Mouse (Mus musculus) heart, postnatal 4 days (tissue): ENCODE results near the gene Col24a1. TPM values are rescaled to one million over a fixed set of nuclear protein-coding genes. Genes with fewer than 3 reads are reported as not detected.

Experiments used
- DNase-seq: peaks from one replicate; pipeline ENCODE4 v3.0.0; 2021
- total RNA-seq, 2 experiments: library from RNA; stranded (reverse); gene quantifications; 2 replicates each; pipeline ENCODE4 v1.2.3; 2021

Col24a1 gene
- total RNA-seq, 2 experiments from 2014 or later = 3.1 to 4.6 TPM

DNA sequence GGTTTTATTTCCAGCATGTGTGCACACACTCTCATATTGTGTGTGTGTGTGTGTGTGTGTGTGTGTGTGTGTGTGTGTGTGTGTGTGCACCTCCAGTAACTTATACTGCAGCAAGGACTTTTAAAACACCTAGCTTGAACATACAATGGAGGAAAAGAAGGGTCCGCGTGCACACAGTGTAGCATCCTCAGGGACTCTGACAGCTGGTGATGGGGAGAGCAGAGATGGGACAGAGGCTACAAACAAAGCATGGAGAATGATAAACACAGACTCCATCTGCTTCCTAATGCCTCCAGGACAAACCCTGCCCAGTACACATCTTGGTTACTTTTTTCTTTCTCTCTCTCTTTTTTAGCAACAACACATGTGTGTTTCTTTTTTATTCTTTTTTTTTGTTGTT lies 171.5 kb downstream of the Col24a1 start:
- no peak for DNase-seq

DNA sequence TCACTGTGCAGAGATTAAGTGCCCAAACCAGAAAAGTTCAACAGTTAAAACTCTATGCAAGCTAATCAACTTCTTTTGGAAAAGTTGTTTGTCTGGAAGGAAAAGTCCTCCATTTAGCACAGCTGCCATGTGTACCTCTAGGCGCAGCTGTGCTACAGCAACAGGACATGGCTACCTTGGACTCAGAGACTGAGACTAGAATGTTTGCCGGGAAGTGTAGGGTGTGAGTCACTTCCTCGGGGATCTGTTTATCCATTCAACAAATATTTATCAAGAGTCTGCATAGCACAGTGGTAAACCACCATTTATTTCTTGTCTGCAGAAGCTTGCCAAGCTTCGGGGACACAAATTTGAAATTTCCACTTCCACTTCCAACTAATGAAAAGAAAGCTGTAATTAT lies 178.8 kb downstream of the Col24a1 start:
- DNase-seq = no peak

DNA sequence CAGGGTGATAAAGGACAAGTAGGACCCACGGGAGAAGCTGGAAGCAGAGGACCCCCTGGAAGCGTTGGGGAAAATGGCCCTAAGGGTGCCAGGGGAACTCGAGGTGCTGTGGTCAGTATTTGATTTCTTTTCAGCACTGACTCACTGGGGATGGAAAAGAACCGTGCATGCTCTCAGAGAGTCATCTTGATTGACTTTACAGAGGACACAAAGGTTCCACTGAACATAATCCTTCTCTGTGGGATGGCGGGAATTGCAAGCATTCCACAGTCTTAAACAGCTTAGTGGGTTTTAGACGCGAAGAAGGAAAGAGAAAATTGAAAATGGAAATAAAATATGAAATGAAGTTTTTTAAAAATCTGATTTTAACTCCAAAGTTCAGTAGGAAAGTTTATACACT lies 181.9 kb downstream of the Col24a1 start:
- no peak for DNase-seq

DNA sequence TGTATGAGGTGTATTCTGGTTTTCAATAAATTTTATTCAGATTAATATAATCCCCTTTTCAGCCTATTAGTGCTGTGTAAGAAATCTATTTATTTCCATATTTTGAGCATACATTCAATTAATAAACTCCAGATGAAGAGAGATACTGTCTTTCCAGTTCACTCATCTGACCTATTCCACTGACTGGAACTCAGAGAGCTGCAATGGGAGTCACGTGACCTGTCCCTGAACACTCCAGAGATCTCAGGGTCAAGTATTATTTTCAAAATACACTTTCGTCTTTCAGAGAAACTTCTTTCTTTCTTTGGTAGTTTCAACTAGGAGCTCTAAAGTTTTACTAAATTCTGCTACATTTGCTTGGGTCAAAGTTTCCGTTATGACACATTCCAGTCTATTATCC lies 184.4 kb downstream of the Col24a1 start:
- DNase-seq = no peak

DNA sequence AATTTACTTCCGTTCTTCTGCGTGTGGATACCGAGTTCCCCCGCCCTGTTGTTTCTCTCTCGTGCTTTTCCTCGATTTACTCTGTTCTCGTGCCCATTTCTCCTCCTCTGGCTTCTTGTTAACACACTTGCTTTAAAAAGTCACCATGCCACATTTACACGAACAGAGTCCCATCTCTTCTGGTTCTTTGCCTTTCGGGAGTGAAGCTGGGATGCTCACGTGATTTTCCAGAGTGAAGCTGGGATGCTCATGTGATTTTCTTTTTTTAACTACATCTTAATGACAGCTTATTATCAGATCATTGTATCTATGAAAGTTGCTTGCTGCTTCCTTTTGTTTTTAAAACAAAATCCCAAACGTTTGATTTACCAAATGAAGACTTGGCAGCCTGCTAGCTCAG lies 184.8 kb downstream of the Col24a1 start:
- no peak for DNase-seq

DNA sequence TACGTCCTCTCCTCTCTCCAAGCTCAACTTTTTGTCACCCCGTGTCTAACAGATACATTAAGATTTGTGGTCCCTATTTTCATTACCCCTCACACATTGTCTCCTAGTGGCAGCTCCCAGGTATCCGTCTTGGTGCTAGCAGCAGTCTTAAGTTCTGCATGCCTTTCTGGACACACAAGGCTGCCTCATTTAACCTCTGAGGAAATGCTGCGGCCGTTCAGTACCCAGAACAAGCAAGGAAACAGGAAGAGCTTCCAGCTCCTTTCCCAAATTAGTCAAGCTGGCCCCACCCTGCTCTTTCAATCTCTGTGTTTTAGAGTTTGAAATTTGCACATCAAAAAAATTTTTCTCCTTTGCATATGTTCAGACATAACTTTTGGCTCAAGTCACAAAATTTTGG lies 186.2 kb downstream of the Col24a1 start:
- DNase-seq = no peak

DNA sequence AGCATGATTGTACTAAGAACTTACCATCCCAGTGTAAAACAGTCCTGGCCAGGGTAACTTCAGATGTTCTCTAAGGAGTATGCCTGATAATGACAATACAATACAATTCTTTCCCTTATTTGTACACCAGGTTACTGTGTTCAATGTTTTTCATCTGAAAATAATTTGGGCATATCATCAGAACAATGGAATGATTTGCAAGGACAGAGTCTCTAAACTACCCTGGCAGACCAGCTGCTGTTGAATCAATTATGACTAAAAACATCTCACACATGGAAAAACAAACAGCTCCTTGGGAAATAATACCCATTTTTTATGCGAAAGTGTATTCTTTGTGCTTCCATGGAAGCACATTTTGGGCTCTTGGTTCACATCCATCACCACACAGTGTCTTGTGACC lies 198.0 kb downstream of the Col24a1 start:
- no peak for DNase-seq

DNA sequence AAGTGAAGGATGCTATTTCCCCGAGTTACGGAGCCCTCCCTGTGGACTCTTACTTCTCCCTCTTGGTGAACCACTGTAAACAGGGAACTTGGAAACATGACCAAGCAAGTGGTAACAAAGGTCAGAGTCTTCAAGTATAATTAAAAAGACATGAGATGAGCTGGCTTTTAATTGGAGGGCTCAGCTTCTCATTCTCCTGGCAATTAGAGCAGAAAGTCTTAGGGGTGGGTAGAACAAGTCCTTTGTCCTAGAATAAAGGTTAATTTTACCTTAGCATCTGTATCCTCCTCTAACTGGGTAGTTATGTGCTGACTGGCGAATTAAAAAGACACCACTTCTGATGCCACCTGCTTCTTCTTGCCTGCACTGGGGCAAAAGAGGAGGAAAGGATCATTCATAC lies 199.1 kb downstream of the Col24a1 start:
- no peak for DNase-seq

DNA sequence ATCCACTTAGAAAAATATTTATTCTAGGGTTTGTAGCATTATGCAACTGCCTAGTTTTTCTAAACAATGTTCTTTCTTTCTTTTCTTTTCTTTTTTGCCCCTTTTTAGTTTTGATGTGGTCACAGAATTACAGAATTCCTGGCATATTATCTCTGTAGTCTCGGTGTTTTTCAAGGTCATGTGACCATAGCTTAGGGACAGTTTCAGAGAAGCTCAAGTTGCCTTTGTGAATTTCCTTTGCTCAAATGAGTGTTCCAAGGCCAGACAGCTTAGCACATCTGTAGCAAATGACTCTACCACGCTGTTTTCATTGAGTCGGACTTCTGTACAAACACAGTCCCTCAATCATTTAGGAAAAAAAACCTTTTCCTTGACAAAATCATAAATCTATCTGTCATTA lies 205.9 kb downstream of the Col24a1 start:
- DNase-seq = no peak

DNA sequence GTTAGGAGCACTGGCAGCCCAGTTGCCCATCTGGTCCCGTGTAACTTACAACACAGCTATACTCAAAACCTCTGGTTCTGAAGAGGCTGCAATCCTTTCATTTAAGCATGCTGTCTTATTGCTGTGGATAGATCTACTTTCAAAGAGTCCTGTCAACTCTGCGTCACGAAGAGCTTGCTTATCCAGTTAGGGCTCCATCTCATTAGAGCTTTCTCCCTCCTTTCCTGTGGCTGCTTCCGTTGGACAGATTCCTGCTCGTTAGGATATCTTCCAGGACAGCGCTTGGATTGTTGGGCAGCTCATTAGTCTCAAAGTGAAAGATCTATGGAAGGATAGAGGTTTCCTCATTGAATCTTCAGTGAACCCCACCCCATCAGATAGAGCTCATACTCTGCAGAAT lies 206.6 kb downstream of the Col24a1 start:
- DNase-seq = no peak

DNA sequence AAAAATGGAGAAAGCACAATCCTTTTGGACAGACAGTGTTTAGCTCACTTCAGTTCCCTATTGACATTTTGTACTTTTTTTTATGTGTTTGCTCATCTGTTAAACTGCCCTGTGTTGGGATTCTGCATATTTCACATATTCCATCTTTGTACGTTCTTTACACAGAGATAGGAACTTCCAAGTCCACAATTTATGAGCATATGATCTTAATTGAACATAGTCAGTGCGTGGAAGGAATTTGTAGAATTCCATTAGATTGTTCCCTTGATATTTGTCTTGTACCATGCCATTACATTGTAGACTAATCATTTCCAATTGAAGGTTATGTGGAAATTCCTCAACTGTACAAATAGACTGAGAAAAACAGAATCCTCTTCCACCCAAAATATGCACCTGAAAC lies 212.6 kb downstream of the Col24a1 start:
- DNase-seq = no peak

DNA sequence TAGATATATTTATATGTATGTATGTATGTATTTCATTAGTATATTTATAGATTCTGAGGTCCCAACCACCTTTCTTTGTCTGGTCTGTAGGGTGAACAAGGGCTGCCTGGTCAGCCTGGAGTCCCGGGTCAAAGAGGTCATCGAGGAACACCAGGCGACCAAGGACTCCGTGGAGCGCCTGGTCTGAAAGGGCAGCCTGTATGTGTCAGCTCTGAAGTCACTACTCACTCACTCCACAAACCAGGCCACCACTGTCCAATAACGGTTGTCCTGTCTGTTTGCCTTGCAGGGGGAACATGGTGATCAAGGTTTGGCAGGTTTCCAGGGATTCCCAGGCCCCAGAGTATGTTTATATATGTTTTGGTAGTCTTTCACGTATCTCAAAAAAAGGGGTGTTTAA lies 216.3 kb downstream of the Col24a1 start:
- no peak for DNase-seq

DNA sequence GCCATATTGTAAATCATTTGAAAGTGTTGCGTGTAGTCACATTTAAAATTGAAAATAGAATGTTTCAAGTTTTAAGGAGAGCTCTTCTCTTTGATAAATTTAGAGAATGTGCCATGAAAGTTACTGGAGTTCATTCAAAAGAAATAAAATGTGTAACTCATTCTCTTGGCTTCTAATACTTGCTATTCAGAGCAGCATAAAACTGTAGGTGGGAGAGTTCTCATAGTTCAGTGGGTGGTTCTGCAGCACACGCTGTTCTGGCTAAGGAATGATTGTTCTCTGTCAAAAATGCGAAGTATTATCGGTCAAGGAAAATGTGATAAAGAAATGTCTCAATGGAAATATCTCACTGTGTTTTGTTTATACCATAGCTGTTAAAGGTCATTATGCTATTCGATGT lies 221.9 kb downstream of the Col24a1 start:
- no peak for DNase-seq

DNA sequence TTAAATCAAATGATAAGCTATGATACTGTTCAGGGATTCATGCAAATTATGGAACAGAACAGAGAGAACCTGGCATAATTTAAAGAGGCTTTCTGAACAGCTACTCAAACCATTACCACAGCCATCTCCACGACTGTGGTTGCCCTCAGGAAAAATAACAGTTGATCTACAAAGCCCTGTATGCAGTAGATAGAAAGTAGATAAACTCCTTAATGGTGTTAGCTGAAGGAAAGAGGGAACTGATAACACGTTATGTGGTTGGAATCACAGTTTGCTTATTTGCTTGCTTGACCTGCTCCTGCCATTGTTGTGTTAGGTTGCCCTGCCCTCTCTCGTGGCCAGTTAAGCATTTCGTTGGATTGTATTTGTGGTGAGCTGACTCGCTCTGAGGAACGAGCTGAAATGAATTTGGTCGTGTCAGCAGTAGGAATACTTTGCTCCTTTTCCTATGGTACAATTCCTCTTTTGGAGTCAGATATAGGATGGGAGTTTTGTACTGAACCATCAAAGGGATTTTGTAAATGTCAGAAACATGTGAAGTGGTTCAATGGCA lies 229.3 kb downstream of the Col24a1 start:
- DNase-seq = no peak

DNA sequence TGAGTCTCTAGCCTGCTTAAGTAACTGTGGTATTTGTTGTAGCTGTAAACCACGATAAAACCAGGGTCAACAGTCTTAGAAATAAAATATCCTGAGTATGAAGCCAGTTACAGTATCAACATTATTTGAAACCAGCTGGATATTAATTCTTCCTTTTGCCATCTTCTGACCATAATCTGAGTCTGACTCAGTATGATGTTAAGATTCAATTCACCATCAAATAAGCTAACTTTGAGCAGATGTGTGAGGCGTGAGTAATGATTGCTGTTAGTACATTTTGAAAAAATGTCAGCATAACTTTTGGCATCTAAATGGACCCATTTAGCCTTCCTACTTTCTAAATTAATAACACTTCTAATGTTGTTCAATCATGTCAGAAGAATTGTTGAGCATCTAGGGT lies 230.0 kb downstream of the Col24a1 start:
- DNase-seq = no peak

DNA sequence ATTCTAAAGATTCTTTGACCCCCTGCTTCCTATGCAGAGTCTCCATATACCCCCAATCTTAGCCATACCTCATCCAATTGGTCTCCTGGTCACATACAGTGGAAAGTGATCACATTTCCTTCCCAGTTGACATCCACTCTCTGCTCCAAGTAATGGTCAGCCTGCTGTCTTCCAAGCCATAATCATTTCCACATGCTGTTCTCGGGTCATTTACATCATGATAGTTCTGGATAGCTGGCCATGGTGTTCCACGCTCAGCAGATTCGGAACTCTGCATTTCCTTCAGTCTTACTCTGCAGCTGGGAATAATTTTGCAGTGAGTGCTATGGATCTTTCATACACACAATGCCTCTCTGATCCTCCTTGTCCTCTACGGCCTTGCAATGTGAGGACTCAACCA lies 233.0 kb downstream of the Col24a1 start:
- DNase-seq = no peak

DNA sequence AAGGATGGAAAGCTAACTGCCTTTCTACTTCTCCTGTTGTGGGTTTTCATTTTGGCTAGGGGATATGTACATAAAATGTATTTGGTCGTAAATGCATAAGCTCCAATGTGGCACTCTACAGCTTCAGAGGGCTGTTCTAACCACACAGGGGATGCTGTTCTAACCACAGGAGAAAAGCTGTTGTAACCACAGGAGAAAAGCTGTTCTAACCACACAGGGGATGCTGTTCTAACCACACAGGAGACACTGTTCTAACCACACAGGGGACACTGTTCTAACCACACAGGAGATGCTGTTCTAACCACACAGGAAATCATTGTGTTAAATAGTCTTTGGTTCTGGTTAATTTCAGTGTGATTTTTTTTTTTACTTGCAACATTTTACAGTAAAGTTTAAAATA lies 245.6 kb downstream of the Col24a1 start:
- DNase-seq = no peak

DNA sequence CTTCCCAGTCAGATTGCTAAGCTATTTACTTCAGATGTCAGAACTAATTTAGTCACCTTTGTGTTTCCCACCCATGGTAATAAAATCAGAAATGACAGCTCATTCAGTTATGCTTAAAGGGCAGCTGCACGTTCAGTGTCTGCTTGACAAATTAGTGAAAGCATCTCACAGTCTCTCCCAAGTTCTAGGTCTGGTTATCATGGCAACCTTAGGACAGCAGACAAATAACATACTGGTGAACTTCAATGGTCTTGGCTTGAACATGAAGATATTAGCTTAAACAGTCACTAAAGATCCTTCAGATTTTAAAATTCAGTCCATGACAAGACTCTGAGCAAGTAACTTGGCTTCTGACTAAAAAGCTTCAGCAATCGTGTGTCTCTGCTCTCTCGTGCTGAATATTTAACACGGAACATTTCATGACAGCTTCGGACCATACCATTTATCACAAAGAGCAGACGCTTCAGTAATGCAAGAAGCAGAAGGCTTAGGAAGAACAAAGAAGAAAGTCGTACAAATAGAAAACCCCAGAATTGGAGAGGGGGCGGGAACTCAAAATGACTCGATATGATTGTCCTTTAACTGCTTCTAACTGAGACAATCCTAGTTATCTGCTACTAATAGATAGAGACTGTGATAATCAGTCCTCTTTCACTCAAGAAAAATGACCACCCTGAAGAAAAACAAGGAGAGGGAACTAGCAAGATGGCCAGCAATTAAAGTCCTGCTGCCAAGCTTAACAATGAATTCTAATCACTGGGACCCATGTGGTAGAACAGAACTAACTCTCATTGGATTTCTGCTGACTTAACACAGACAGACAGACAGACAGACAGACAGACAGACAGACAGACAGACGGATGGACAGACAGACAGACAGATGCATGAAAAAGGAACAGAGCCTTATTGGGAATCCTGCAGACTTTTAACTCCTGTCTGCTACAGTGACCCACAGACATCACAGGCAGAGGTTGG lies 256.5 kb downstream of the Col24a1 start:
- no peak for DNase-seq

DNA sequence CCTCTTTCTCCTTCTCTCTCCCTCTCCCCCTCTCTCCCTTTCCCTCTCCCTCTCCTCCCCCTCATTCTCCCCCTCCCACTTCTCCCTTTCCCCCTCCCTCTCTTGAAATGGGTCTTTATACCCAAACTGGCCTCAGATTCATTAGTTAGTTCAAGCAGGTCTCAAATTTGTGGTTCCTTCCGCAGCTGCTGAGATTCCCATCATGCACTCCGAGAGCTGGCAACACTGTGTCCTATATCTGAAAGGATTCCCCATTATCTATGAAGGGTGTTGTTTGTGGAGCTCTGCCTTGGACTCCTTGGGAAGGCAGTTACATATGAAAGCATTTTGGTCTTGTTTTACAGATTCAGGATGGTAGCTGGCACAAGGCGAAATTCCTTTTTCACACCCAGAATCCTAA lies 257.9 kb downstream of the Col24a1 start:
- no peak for DNase-seq

DNA sequence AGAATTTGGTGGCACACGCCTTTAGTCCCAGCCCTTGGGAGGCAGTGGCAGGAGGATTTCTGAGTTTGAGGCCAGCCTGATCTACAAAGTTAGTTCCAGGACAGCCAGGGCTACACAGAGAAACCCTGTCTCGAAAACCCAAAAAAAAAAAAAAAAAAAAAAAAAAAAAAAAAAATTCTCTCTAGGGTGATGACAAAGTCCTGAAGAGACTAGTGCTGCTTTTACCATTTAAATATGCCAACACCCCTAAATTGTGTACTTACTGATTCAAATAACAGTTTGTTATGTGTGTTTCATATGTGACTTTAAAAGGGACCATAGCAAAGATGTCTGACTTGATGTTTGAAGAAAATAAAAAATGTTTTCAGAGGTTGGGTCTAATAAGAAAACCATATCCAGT lies 262.1 kb downstream of the Col24a1 start:
- DNase-seq = no peak

DNA sequence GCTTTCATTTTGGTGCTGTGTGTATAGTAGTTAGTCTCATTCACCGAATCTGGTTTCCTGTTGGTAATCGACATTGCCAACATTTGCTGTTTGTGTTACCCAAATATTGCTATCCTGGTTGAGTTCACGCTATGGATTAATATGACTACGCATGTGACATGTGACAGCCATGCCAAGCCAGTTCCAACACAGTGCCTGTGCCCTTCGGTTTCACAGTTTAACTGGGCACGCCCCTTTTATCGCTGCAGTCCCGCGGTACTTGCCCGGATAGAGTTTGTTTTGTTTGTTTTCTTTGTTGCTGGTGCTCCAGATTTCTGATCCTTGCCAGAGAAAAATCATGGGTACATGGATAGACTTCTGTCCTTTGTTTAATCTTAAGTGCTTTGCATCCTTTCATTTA lies 263.9 kb downstream of the Col24a1 start:
- DNase-seq = no peak

DNA sequence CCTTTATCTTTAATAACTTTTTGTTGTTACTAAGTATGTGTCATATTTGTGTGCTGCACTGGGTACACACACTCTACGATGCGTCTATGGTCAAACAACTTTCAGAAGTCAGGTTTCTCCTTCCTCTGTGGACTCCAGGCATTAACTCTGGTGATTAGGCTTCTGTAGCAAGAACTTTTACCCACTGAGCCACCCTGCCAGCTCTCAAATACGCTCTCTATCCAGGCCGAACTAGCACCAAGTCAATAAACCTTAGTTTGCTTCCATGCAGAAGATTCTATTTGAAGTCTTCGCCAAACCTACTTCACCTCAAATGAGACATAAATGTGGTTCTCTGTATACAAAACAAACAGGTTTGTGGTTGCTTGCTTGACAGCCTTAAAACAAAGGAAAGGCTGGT lies 267.4 kb downstream of the Col24a1 start:
- DNase-seq = no peak

DNA sequence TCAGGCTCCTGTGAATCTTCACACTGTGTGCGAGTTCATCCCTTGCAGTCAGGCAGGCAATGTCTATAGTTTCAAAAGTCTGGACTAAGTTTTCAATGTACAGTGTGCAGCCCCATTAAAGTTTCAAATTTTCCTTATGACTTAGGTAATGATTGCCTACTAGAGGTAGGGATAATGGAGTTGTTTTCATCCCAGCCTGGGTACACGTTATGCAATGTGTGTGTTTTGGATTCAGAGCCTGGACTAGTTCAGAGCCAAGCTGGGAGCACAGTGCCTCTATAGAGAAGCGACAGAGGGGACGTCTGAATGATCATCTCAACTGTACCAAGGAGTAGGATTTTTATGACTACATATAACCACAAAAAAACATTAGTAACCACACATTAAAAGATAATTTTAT lies 267.8 kb downstream of the Col24a1 start:
- no peak for DNase-seq

DNA sequence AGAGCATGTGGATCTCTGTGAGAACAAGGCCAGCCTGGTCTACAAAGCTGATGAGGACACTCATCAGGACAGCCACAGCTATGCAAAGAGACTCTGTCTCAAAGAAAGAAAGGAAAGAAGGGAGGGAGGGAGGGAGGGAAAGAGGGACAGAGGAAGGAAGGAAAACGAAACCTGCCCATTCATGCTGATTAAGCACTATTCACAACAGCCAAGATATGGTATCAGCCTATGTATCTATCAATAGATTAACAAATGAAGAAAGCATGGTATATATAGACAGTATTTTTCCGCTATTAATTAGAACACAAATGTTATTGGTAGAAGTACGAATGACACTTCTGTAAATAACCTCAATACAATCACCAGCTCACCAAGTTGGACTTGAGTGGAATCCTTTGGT lies 282.2 kb downstream of the Col24a1 start:
- DNase-seq = no peak
